Mouse (Mus musculus) heart, embryonic 14.5 days (tissue): ENCODE results near the gene Gria1. TPM values are rescaled to one million over a fixed set of nuclear protein-coding genes. Genes with fewer than 3 reads are reported as not detected.

ENCODE experiments used
- ATAC-seq: fragments of 200-750 bp; cut with Nextera tagmentation; 2 replicates; pipeline ENCODE4 v1.8.0; 2017; ENCODE audit warnings: low read depth, moderate TSS enrichment; ENCODE audit not compliant: insufficient number of reproducible peaks, insufficient read depth, low FRiP score
- H3K27ac ChIP-seq, 2 experiments: fragments of 200-500 bp in 1 of 2; fragments of 300-500 bp in 1 of 2; sonication (generic) in 1 of 2; replicated peaks in 1 of 2; 2 replicates each; pipeline ENCODE4 v1.5.1; 2012 to 2014; ENCODE audit warnings: low read depth in 2 of 2, low read length in 2 of 2, control low read depth in 1 of 2, mild to moderate bottlenecking in 1 of 2, mixed read lengths in 1 of 2; ENCODE audit not compliant: control insufficient read depth in 1 of 2, insufficient read depth in 1 of 2
- H3K27me3 ChIP-seq: fragments of 300-500 bp; sonication (generic); 2 replicates; pipeline ENCODE4 v1.6.1; 2014; ENCODE audit warnings: mild to moderate bottlenecking, low read length, control low read depth; ENCODE audit not compliant: control insufficient read depth, insufficient read depth
- H3K36me3 ChIP-seq: fragments of 300-500 bp; sonication (generic); 2 replicates; pipeline ENCODE4 v1.6.1; 2014; ENCODE audit warnings: mild to moderate bottlenecking, control low read depth, low read length, mixed read lengths; ENCODE audit not compliant: control insufficient read depth, insufficient read depth
- H3K4me1 ChIP-seq, 2 experiments: fragments of 200-500 bp in 1 of 2; fragments of 300-500 bp in 1 of 2; sonication (generic) in 1 of 2; 2 replicates each; pipeline ENCODE4 v1.6.1; 2012 to 2014; ENCODE audit warnings: low read length in 2 of 2, control low read depth in 1 of 2, mixed read lengths in 1 of 2; ENCODE audit not compliant: control insufficient read depth in 2 of 2, insufficient read depth in 2 of 2
- H3K4me2 ChIP-seq: fragments of 300-500 bp; sonication (generic); 2 replicates; pipeline ENCODE4 v1.6.1; 2014; ENCODE audit warnings: mild to moderate bottlenecking, low read length
- H3K4me3 ChIP-seq, 2 experiments: fragments of 200-500 bp in 1 of 2; fragments of 300-500 bp in 1 of 2; sonication (generic) in 1 of 2; 2 replicates each; pipeline ENCODE4 v1.5.1; 2012 to 2014; ENCODE audit warnings: low read length in 2 of 2, mild to moderate bottlenecking in 2 of 2, control low read depth in 1 of 2, low read depth in 1 of 2, moderate library complexity in 1 of 2; ENCODE audit not compliant: control insufficient read depth in 1 of 2, insufficient read depth in 1 of 2
- H3K9ac ChIP-seq: fragments of 300-500 bp; sonication (generic); 2 replicates; pipeline ENCODE4 v1.6.1; 2014; ENCODE audit warnings: mild to moderate bottlenecking, low read length
- H3K9me3 ChIP-seq: fragments of 300-500 bp; sonication (generic); 2 replicates; pipeline ENCODE4 v1.6.1; 2016; ENCODE audit warnings: low read length, control low read depth; ENCODE audit not compliant: control insufficient read depth
- WGBS: fragments of 180-500 bp; shearing (Covaris S2); extraction: QIAGEN DNeasy Blood & Tissue Kit; methylation state at CpG from one replicate; pipeline ENCODE4 v1.1.7; 2014; 5-methylcytosine and 5-hydroxymethylcytosine counted together
- polyA plus RNA-seq: library from polyadenylated mRNA; unstranded; fragments of >200 nt; fragmentation: Nextera tagmentation; extraction: Ambion mirVana; gene quantifications from 2 replicates; pipeline ENCODE4 v1.2.1, GENCODE M21; 2014

Gene Gria1
- polyA plus RNA-seq, 1 experiment from 2014 or later: 5.9 TPM

DNA sequence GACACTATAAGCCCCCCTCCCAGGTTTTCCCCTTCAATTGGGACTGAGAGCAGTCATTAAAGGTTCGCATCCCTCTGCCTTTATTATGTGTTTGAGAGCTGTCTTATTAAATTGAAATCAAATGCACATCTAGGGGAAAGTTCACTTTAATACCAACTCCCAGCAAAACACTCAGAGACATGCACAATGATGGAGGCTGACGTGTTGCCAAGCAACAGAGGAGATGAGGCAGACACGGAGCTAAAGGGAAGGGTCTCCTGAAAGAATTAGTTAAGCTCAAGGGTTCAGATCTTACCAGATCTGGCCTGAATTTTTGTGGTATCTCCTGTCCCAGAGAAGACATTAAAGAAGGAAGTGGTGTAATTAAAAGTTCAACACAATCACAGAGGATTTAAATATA, 305.9 kb downstream of the Gria1 start:
- ATAC-seq: no peak
- no peaks in the 10 kb centered on the region for H3K36me3 ChIP-seq
- 77% methylated on average over 3 of the region's 3 CpGs for WGBS

DNA sequence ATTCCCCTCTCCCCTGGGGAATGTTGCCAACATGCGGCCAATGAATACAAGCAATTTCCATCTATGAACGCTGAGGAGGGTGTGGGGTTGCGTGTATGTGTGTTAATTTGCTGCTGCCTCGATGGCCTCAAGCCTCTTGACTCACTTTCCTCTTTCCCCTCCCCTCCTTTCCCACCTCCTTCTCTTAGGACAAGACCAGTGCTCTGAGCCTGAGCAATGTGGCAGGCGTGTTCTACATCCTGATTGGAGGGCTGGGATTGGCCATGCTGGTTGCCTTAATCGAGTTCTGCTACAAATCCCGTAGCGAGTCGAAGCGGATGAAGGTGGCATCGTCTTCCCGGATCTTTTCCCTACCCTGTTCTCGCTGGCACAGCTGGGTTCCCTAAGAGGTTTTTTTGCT, 306.3 kb downstream of the Gria1 start:
- no peak overlapping the region for H3K4me3 ChIP-seq

More for the DNA sequence above, 305.9 kb downstream of the Gria1 start:
- Histone ChIP-seq H3K27me3 (no peaks in the 10 kb centered on the region), H3K27ac (no peak overlapping the region), H3K4me1 (no peaks in the 10 kb centered on the region), H3K9me3 (no peaks in the 10 kb centered on the region), H3K4me3 (no peak overlapping the region), H3K9ac (no peak overlapping the region), H3K4me2 (no peak overlapping the region)

DNA sequence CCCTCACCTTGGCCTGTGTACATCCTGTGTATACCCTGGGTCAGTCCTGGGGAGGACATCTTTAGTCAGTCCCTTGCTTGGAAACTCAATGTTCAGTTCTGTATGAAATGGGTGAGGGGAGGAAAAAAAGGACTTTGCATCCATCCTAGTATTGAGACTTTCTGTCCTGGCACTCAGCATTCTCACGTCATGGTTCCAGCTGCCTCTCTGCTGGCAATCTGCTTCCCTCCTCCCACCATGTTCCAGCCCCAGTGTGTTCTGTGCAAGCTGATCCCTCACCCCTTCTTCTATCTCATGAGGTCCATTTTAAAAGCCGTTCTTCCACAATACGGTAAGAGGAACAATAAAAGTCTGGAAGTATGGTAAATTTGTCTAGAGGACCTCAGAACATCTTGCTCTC, 308.2 kb downstream of the Gria1 start:
- no peak overlapping the region for H3K4me2 ChIP-seq
- WGBS: 72% methylated on average over 3 of the region's 3 CpGs

More for the DNA sequence above, 306.3 kb downstream of the Gria1 start:
- H3K27ac ChIP-seq: no peak overlapping the region
- H3K9me3 ChIP-seq: no peaks in the 10 kb centered on the region
- H3K4me2 ChIP-seq: no peak overlapping the region
- 82% methylated on average over 13 of the region's 13 CpGs for WGBS
- H3K9ac ChIP-seq: no peak overlapping the region
- no peaks in the 10 kb centered on the region for H3K36me3 ChIP-seq
- no peaks in the 10 kb centered on the region for H3K4me1 ChIP-seq
- no peaks in the 10 kb centered on the region for H3K27me3 ChIP-seq
- no peak for ATAC-seq

DNA sequence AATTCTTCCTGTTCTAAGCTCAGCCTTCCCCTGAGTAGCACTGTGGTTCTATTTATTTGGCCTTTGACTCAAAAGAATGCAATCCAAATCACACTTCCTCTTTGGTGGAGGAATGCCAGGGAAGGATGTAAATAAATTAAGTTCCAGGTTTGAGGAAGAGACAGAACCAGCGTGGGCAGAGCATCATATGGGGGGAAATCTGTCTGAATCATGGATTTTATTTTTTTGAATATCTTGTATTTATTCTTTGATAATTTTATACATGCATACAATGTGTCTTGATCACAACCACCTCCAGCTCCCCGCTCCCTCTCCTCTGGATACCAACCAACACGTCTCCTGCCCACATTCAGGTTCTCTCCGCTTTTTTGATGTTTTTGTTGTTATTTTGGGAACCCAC, 312.9 kb downstream of the Gria1 start:
- H3K27ac ChIP-seq: no peak overlapping the region
- H3K36me3 ChIP-seq: no peaks in the 10 kb centered on the region
- no peak overlapping the region for H3K4me3 ChIP-seq
- ATAC-seq: no peak
- WGBS: 71% methylated on average over 4 of the region's 4 CpGs
- H3K9me3 ChIP-seq: no peaks in the 10 kb centered on the region
- H3K4me1 ChIP-seq: no peaks in the 10 kb centered on the region
- H3K4me2 ChIP-seq: no peak overlapping the region
- no peaks in the 10 kb centered on the region for H3K27me3 ChIP-seq
- H3K9ac ChIP-seq: no peak overlapping the region

More for the DNA sequence above, 308.2 kb downstream of the Gria1 start:
- ATAC-seq: no peak
- Histone ChIP-seq H3K9me3 (no peaks in the 10 kb centered on the region), H3K27me3 (no peaks in the 10 kb centered on the region), H3K9ac (no peak overlapping the region), H3K4me1 (no peaks in the 10 kb centered on the region), H3K27ac (no peak overlapping the region), H3K36me3 (no peaks in the 10 kb centered on the region), H3K4me3 (no peak overlapping the region)
